Mouse (Mus musculus): Measurements from ENCODE around the gene Pced1a.

Pced1a gene

DNA sequence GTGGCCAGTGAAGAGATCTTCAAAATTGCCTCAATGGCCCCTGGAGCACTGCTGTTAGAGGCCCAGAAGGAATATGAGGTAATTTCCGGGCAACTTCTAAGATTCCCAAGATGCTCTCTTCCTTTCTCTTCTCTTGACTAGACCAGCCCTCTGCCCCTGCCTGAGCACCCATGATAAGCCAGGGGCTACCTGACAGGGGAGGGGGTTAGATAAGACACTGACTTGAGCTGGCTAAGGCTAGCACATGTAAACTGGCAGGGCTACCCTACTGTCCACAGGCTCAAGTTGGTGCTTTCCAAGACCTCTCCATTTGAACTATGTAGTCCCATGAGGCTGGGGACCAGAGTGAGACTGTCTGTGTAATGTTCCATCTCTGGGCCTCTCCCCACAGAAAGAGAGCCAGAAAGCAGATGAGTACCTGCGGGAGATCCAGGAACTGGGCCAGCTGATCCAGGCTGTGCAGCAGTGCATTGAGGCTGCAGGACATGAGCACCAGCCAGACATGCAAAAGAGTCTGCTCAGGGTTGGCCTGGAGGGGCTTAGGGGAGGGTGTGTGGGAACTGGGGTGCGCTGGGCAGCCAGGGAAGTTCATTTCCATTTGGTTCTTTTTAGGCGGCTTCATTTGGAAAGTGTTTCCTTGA, 15.5 kb upstream of the Pced1a start:
- in situ Hi-C loops (cut with MboI; ENCODE audit: unreplicated experiment in 2 of 2) = no loop called here

DNA sequence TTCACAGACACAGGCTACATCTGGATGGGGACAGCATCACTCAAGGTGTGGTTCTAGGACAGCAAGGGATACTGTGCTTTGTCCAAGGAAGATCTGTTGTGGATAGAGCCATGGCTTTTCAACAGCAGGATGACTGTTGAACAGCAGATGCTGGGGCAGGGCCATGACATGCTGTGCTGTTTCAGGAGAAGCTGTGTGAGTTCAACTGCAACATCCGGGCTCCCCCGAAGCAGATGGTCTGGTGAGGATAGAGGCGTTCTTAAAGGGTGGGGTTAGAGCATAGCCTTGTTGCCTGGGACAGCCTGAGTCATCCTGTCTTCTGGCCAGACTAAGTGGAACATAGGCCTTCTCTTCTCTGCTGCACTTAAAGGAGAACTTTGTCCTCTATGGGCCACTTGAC, 14.4 kb upstream of the Pced1a start:
- in situ Hi-C loops (cut with MboI; ENCODE audit: unreplicated experiment in 2 of 2) = no loop called here

DNA sequence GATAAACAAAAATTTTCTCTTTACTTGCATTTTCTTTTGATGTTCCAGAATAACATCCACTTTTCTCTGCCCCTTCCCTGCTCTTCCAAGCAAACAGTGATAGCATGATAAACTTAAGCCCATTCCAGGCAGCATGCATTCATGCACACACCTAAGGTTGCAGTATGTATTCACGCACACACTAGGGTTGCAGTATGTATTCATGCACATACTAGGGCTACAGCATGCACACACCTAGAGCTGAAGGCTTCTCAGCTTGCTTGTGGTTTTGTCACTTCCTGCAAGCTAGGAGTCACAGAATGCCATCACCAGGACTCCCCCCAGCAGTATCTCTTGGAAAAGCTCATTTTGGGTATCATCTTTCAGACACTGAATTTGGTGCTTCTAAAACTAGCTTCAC, 12.3 kb upstream of the Pced1a start:
- in situ Hi-C loops (cut with MboI; ENCODE audit: unreplicated experiment in 2 of 2) = no loop called here

- in situ Hi-C loops (cut with MboI; ENCODE audit: unreplicated experiment in 2 of 2) = no loop called here
Observed at GRCm38 (mm10) chr2:130433152-130433551, 8.7 kb upstream of the Pced1a start.

GRCm38 (mm10) chr2:130432157-130432556, 7.7 kb upstream of the Pced1a start:
- in situ Hi-C loops (cut with MboI; ENCODE audit: unreplicated experiment in 2 of 2) = no loop called here

GRCm38 (mm10) chr2:130430484-130430883, 6.0 kb upstream of the Pced1a start:
- in situ Hi-C loops (cut with MboI; ENCODE audit: unreplicated experiment in 2 of 2) = no loop called here

GRCm38 (mm10) chr2:130429851-130430250, 5.3 kb upstream of the Pced1a start:
- in situ Hi-C loops (cut with MboI; ENCODE audit: unreplicated experiment in 2 of 2) = loop anchor here (10.0 kb wide), 2 partner anchors 235 to 335 kb away; partner anchors contain the start of genes Ddrgk1 (in 1 of the 2) and Itpa (in 1 of the 2)

DNA sequence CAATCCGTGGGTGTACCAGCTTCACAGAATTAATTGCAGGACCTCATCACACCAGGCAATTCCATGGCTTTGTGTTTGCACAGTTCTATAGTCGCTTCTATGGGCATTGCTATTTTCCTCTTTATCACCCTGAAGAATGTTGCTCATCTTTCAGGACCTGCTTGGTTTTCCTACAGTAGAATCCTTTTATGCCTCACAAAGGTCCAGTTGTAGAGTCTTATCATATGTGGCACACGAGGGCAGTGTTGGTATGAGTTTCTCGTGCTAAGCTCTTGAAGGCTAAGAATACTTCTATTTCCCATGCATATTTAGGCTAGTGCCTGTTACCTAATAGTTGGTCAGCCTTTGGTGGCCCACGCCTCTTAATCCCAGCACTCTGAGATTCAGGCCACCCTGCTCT, 611 bp upstream of the Pced1a start:
- in situ Hi-C loops (cut with MboI; ENCODE audit: unreplicated experiment in 2 of 2) = loop anchor here (10.0 kb wide), 2 partner anchors 240 to 340 kb away; partner anchors contain the start of genes Ddrgk1 (in 1 of the 2) and Itpa (in 1 of the 2)

- in situ Hi-C loops (cut with MboI; ENCODE audit: unreplicated experiment in 2 of 2) = loop anchor here (10.0 kb wide), 2 partner anchors 241 to 341 kb away; partner anchors contain the start of genes Ddrgk1 (in 1 of the 2) and Itpa (in 1 of the 2)
Observed at GRCm38 (mm10) chr2:130423397-130424125, 940 bp downstream of the Pced1a start.

- in situ Hi-C loops (cut with MboI; ENCODE audit: unreplicated experiment in 2 of 2) = loop anchor here (10.0 kb wide), 2 partner anchors 243 to 343 kb away; partner anchors contain the start of genes Ddrgk1 (in 1 of the 2) and Itpa (in 1 of the 2)
Observed at GRCm38 (mm10) chr2:130421781-130422620, 2.5 kb downstream of the Pced1a start.

GRCm38 (mm10) chr2:130414094-130414856, 10.2 kb downstream of the Pced1a start:
- in situ Hi-C loops (cut with MboI; ENCODE audit: unreplicated experiment in 2 of 2) = loop anchor here in 1 of 2 experiments (5.0 kb wide), 1 partner anchor 122 kb away; no protein-coding TSS in a partner anchor

- in situ Hi-C loops (cut with MboI; ENCODE audit: unreplicated experiment in 2 of 2) = loop anchor here in 1 of 2 experiments (5.0 kb wide), 1 partner anchor 120 kb away; no protein-coding TSS in a partner anchor
Observed at GRCm38 (mm10) chr2:130412775-130413174, 11.7 kb downstream of the Pced1a start.

DNA sequence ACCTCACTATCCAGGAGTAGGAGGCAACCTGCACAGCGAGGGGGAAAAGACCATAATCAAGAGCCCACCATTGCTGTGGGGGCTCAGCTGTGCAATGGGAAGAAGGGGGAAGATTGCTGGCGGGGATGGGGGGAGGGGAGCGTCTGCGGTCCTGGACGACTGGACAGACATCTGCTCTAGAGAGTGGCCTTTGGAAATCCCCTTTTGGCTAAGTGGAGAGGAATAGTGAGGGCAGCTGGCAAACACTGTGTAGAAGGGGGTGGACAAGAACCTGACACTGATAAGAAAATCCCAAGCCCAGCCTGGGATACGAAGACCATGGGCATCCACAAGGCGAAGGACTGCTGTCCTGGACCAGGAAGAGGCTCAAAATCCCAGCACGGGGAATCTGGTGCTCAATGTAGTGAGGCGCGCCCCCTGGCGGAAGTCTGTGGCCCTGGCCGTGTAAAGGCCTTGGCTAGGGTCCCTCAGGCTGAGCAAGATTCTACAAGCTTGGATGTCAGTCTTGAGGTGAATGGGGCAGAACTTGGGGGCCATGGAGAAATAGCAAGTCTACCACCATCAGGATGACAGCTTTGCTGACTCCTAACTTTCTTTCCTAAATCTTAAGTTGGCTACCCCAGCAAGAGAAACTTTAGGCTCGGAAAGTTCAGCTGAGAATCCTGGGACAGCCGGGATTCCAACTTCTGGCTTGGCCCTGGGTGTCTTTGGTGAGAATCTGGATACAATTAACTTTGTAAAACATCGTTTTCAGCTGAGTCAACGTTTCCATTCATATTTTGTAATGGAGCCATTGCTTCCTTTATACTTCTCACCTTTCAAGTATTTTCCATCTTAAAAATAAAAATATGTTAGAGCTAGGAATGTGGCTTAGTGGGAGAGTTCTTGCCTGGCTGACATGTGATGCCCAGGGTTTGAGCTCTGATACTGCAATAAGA, 12.7 kb downstream of the Pced1a start:
- in situ Hi-C loops (cut with MboI; ENCODE audit: unreplicated experiment in 2 of 2) = loop anchor here in 1 of 2 experiments (5.0 kb wide), 1 partner anchor 120 kb away; no protein-coding TSS in a partner anchor

DNA sequence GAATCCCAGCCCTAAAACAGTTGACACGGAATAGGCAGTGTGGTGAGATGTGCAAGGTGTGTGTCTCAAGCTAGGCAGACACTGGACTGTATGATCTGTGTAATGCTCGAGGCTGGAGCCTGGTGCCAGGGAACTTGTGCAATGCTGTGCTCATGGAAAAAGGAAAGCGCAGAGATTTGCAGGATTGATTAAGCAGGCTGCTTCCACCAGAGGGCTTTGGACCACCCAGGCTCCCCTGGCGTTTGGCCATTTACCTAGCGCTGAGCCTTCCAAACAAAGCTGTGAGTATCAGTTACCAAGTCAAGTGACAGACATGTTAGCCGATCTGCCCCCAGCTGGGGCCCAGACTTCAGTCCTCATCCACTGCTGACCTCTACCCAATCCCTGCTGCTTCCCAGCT, 16.3 kb downstream of the Pced1a start:
- in situ Hi-C loops (cut with MboI; ENCODE audit: unreplicated experiment in 2 of 2) = loop anchor here in 1 of 2 experiments (5.0 kb wide), 1 partner anchor 121 kb away; no protein-coding TSS in a partner anchor

DNA sequence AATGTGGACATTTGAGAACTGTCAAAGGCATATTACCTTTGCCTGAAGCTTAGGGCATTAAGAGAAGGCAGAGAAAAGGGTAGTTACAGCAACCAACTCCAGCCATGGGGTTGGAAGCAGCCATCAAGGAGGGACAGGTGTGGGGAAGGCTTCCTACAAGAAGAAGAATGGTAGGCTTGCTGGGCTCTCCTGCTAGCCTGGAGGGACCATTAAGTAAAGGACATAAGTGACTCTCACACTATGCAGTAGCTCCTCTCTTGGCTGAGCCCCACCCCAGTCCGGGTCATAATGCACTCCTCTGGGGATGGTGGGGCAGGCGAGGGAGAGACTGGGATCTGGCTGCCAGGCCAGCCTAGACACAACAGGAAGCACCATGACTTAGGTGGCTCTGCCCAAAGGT, 18.3 kb downstream of the Pced1a start, which contains the start of gene Tmem239:
Tmem239 (plus strand) TSS at position 301 of the 400 bp plus-strand sequence.
- in situ Hi-C loops (cut with MboI; ENCODE audit: unreplicated experiment in 2 of 2) = loop anchor here in 1 of 2 experiments (5.0 kb wide), 1 partner anchor 119 kb away; no protein-coding TSS in a partner anchor

GRCm38 (mm10) chr2:130404939-130405338, 19.6 kb downstream of the Pced1a start, which contains the start of the genes Gm28372 and 1700020A23Rik:
TSS of gene Gm28372 (plus strand) at chr2:130405239.
TSS of gene 1700020A23Rik (plus strand) at chr2:130405259.
- in situ Hi-C loops (cut with MboI; ENCODE audit: unreplicated experiment in 2 of 2) = loop anchor here in 1 of 2 experiments (5.0 kb wide), 1 partner anchor 118 kb away; no protein-coding TSS in a partner anchor

DNA sequence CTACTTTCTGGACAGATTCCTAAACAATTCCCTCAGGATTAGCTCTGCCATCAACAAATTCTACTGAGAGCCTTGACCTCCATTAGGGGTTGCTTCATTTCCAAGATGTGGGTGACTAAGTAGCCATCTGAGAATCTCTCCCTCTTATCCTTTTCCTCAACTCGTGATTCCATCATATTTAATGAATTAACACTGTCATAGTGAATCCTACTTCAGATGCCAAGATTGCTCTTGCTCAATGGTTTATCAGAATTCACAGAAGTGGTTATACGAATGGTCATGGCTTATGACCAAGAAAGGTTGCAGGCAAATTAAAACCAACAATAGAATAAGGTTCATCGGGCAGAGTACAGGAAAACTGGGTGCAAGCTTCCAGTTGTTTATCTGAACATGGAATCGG, 22.6 kb downstream of the Pced1a start:
- in situ Hi-C loops (cut with MboI; ENCODE audit: unreplicated experiment in 2 of 2) = no loop called here

DNA sequence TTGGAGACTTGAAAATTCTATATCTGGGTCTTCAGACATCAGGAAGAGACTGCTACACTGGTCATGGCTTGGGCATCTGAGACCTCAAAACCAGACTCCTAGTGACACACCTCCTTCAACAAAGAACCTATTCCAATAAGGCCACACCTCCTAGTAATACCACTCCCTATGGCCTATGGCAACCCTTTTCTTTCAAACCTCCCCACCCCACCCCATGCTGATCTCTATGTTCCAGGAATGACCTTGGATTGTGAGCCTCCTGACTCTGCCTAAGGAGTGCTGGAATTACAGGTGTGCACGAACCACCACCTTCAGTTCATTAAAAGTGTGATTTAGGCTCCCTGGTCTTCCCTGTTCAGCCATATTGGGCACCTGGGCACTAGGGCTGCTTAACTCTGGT, 24.5 kb downstream of the Pced1a start:
- in situ Hi-C loops (cut with MboI; ENCODE audit: unreplicated experiment in 2 of 2) = no loop called here
